Mouse (Mus musculus) embryonic fibroblast, embryonic 13.5 days (primary cell): Measurements from ENCODE around the gene Olfr1357.

Experiments used
- CTCF ChIP-seq: IDR thresholded peaks from 2 replicates; pipeline ENCODE4 v1.5.1; 2011; ENCODE audit warnings: mild to moderate bottlenecking, control low read depth, low read length, moderate library complexity, borderline replicate concordance; ENCODE audit not compliant: insufficient read depth
- POLR2A ChIP-seq: IDR thresholded peaks from 2 replicates; pipeline ENCODE4 v1.6.1; 2011; ENCODE audit warnings: low read depth, mild to moderate bottlenecking, control low read depth, low read length, moderate library complexity

DNA sequence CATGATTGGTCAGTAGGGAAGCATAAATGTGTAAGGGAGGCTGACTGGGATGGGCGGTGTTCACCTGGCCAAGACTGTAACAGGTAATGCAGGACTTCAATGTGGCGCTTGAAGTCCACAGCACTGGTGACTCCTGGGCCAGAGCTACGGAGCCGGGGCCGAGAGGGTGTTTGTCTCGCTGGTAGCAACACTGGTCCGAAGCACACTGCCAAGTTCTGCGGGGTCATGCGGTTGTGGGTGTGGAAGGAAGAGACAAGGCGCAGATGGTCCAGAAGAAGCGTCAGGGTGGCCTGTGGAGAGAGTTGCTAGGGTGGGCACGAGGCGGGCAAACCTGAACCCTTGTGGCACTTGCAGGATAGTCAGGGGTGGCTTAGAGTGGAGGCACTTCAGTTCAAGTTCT is 31.8 kb downstream of the Olfr1357 start:
- TF ChIP-seq CTCF (no peak), POLR2A (no peak)
